Mouse (Mus musculus) layer of hippocampus, adult 11-12 months (tissue): ENCODE results near the gene Sox8.

Source experiments
- DNase-seq: peaks from one replicate; pipeline ENCODE4 v3.0.0; 2022; ENCODE audit warnings: low spot score

Sox8 gene

GRCm38 (mm10) chr17:25579332-25580047 is 9.0 kb upstream of the Sox8 start:
- DNase-seq, result no peak

- DNase-seq, result peak; percentile 98
Measured at GRCm38 (mm10) chr17:25578920-25579319, 8.4 kb upstream of the Sox8 start, which contains the start of gene Lmf1. Gene Lmf1, plus strand, starts transcription at chr17:25579085.

GRCm38 (mm10) chr17:25577702-25578101 is 7.2 kb upstream of the Sox8 start:
- no peak for DNase-seq

- peak; percentile 56 for DNase-seq
Measured at GRCm38 (mm10) chr17:25577263-25577662, 6.8 kb upstream of the Sox8 start.

- no peak for DNase-seq
Measured at GRCm38 (mm10) chr17:25576034-25576433, 5.5 kb upstream of the Sox8 start.

- peak; percentile 70 for DNase-seq
Measured at GRCm38 (mm10) chr17:25575208-25575971, 4.9 kb upstream of the Sox8 start.

- no peak for DNase-seq
Measured at GRCm38 (mm10) chr17:25571453-25571820, 951 bp upstream of the Sox8 start.

- DNase-seq, result no peak
Measured at GRCm38 (mm10) chr17:25569833-25570647, 446 bp downstream of the Sox8 start.

GRCm38 (mm10) chr17:25568880-25569279 is 1.6 kb downstream of the Sox8 start:
- DNase-seq, result peak; percentile 52

- DNase-seq, result peak; percentile 55
Measured at GRCm38 (mm10) chr17:25568206-25568605, 2.3 kb downstream of the Sox8 start.

- peak; percentile 85 for DNase-seq
Measured at GRCm38 (mm10) chr17:25567745-25568144, 2.7 kb downstream of the Sox8 start.

- DNase-seq, result no peak
Measured at GRCm38 (mm10) chr17:25567261-25567660, 3.2 kb downstream of the Sox8 start.

- no peak for DNase-seq
Measured at GRCm38 (mm10) chr17:25565860-25566600, 4.5 kb downstream of the Sox8 start.

- DNase-seq, result peak; percentile 55
Measured at GRCm38 (mm10) chr17:25565244-25565643, 5.2 kb downstream of the Sox8 start.

- peak; percentile 49 for DNase-seq
Measured at GRCm38 (mm10) chr17:25564481-25564880, 6.0 kb downstream of the Sox8 start.

GRCm38 (mm10) chr17:25561223-25562028 is 9.1 kb downstream of the Sox8 start:
- DNase-seq, result peak; percentile 75

- no peak for DNase-seq
Measured at GRCm38 (mm10) chr17:25560554-25561222, 9.8 kb downstream of the Sox8 start.

- no peak for DNase-seq
Measured at GRCm38 (mm10) chr17:25559634-25560033, 10.9 kb downstream of the Sox8 start.

- DNase-seq, result peak; percentile 78
Measured at GRCm38 (mm10) chr17:25556630-25557354, 13.7 kb downstream of the Sox8 start.
